In the genomic region with DNA sequence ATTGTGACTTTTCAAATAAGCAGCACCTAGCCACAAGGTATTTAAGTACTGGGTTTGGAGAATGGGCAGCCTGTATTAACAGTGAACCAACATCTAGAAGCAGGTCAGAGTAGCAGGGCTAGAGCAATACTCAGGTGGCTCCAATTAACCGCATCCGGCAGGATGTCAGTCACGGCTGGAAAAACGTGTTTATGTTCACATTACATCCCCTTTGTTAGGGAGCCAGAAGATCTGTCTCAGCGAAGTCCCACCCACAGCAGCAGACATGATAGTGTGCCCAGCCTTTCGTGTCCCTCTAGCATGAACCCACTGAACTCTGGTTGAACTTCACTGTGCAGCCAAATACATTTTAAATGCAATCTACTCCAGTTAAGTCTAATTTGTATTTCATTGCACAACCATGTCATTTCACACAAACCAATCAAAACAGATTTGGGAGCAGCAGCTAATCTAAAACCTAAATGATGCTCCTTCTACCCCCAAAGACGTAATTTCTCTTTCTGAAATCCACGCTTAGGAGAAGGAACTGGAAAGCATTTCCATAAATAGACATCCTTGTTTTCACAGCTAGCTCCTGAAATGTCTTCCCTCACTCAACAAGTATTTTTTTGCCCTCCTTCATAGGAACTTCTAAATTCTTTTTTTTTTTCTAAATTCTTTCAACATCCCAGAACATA, we compare ENCODE assay signal across 15 mouse cellular contexts.
DNase-seq lines count a peak whose midpoint lies in the region; ATAC-seq and TF ChIP-seq lines count a peak whose summit lies in the region.
"Had no signal": no experiment of that assay in that cellular context is flagged by ENCODE, and none has a peak within 500 bp of the region (broad histone marks: within the 10 kb centered on the region; RNA-seq: fewer than 3 reads in every experiment).

No protein-coding gene starts in this region.

- H3K4me2 ChIP-seq in kidney, embryonic 14.5 days (replicated peaks; ENCODE audit: low read depth, low read length) = no peak overlapping the region; the same call in 1 of the 2 replicates
- no peak overlapping the region for H3K4me2 ChIP-seq in embryonic facial prominence, embryonic 12.5 days (replicated peaks)
- no peak overlapping the region for H3K4me2 ChIP-seq in limb, embryonic 14.5 days (replicated peaks; ENCODE audit: low read depth, low read length, severe bottlenecking)
- H3K4me2 ChIP-seq in liver, postnatal 0 days (ENCODE audit: low read depth, low read length) = no peak overlapping the region
- H3K4me2 ChIP-seq: embryonic facial prominence, embryonic 15.5 days; hindbrain, embryonic 13.5 days had no signal

- no peak overlapping the region for H3K4me3 ChIP-seq in kidney, embryonic 14.5 days (ENCODE audit: low read length)
- no peak overlapping the region for H3K4me3 ChIP-seq in embryonic facial prominence, embryonic 12.5 days
- no peak overlapping the region for H3K4me3 ChIP-seq in limb, embryonic 14.5 days (replicated peaks; ENCODE audit: low read length)
- no peak overlapping the region for H3K4me3 ChIP-seq in liver, postnatal 0 days (ENCODE audit: low read depth, low read length)
- H3K4me3 ChIP-seq: embryonic facial prominence, embryonic 15.5 days; hindbrain, embryonic 13.5 days had no signal

- WGBS in kidney, embryonic 14.5 days = 27% methylated on average over 8 of the region's 8 CpGs
- 12% methylated on average over 8 of the region's 8 CpGs for WGBS in embryonic facial prominence, embryonic 12.5 days
- 10% methylated on average over 8 of the region's 8 CpGs for WGBS in limb, embryonic 14.5 days
- WGBS in liver, postnatal 0 days (ENCODE audit: insufficient replicate concordance) = 65% methylated on average over 8 of the region's 8 CpGs

- H3K27me3 ChIP-seq in kidney, embryonic 14.5 days (ENCODE audit: control insufficient read depth, insufficient read depth, low read length) = no peaks in the 10 kb centered on the region
- H3K27me3 ChIP-seq in embryonic facial prominence, embryonic 12.5 days = no peaks in the 10 kb centered on the region
- H3K27me3 ChIP-seq in limb, embryonic 14.5 days (ENCODE audit: control insufficient read depth, insufficient read depth, low read length) = no peaks in the 10 kb centered on the region
- no peaks in the 10 kb centered on the region for H3K27me3 ChIP-seq in liver, postnatal 0 days (ENCODE audit: insufficient read depth, low read length)
- H3K27me3 ChIP-seq: embryonic facial prominence, embryonic 15.5 days; hindbrain, embryonic 13.5 days had no signal

- no peaks in the 10 kb centered on the region for H3K9me3 ChIP-seq in kidney, embryonic 14.5 days (ENCODE audit: control insufficient read depth, low read length)
- no peaks in the 10 kb centered on the region for H3K9me3 ChIP-seq in embryonic facial prominence, embryonic 12.5 days
- no peaks in the 10 kb centered on the region for H3K9me3 ChIP-seq in limb, embryonic 14.5 days (ENCODE audit: control insufficient read depth, low read length)
- no peaks in the 10 kb centered on the region for H3K9me3 ChIP-seq in liver, postnatal 0 days (ENCODE audit: low read length)
- H3K9me3 ChIP-seq: embryonic facial prominence, embryonic 15.5 days; hindbrain, embryonic 13.5 days had no signal

- ATAC-seq in kidney, embryonic 14.5 days (ENCODE audit: low FRiP score, low TSS enrichment) = 0 out of 2 replicates have a peak, but pooled peaks have one; percentile 24
- ATAC-seq in embryonic facial prominence, embryonic 12.5 days (ENCODE audit: insufficient number of reproducible peaks, insufficient read depth, low FRiP score, low TSS enrichment) = peak; percentile 69; the same call in 1 of the 2 replicates
- no peak for ATAC-seq in limb, embryonic 14.5 days (ENCODE audit: low FRiP score, low read depth)
- no peak for ATAC-seq in liver, postnatal 0 days
- ATAC-seq: CD4-positive, CD25-positive, alpha-beta regulatory T cell, adult 4 months; Patski had no signal

- H3K4me1 ChIP-seq in kidney, embryonic 14.5 days (ENCODE audit: control insufficient read depth, insufficient read depth, low read length) = 0 out of 2 replicates have a peak, but pooled peaks cover 2% of the 10 kb centered on the region
- peaks cover 4% of the 10 kb centered on the region for H3K4me1 ChIP-seq in embryonic facial prominence, embryonic 12.5 days
- H3K4me1 ChIP-seq in limb, embryonic 14.5 days (ENCODE audit: control insufficient read depth, insufficient read depth, low read length) = 0 out of 2 replicates have a peak, but pooled peaks cover 6% of the 10 kb centered on the region
- H3K4me1 ChIP-seq in liver, postnatal 0 days (ENCODE audit: insufficient read depth) = no peaks in the 10 kb centered on the region
- H3K4me1 ChIP-seq: embryonic facial prominence, embryonic 15.5 days; hindbrain, embryonic 13.5 days had no signal

- DNase-seq in kidney, adult 9 months = no peak
- DNase-seq in embryo, embryonic 10 days (ENCODE audit: low spot score) = peak; percentile 87
- peak; percentile 49 for DNase-seq in limb, embryonic 14.5 days (ENCODE audit: low spot score)
- DNase-seq in cerebellum, adult 9-10 months = no peak
- no peak for DNase-seq in layer of hippocampus, adult 18-20 months (ENCODE audit: low spot score in 2 of 2)
- DNase-seq in liver, postnatal 0 days = no peak
- DNase-seq: adrenal gland, adult 2 months; right cerebral cortex, adult 18-20 months; thymus, postnatal 14 days had no signal

- H3K36me3 ChIP-seq in kidney, embryonic 14.5 days (ENCODE audit: control insufficient read depth, insufficient read depth, low read length) = no peaks in the 10 kb centered on the region
- H3K36me3 ChIP-seq in embryonic facial prominence, embryonic 12.5 days = no peaks in the 10 kb centered on the region
- H3K36me3 ChIP-seq in limb, embryonic 14.5 days (ENCODE audit: control insufficient read depth, insufficient read depth, low read length) = no peaks in the 10 kb centered on the region
- H3K36me3 ChIP-seq in liver, postnatal 0 days (replicated peaks; ENCODE audit: insufficient read depth, low read length) = no peaks in the 10 kb centered on the region
- H3K36me3 ChIP-seq: embryonic facial prominence, embryonic 15.5 days; hindbrain, embryonic 13.5 days had no signal

- TF ChIP-seq CTCF in liver, postnatal 0 days (IDR thresholded peaks at IDR 0.05; ENCODE audit: low read depth) = no peak

- no peak for TF ChIP-seq POLR2A in limb, embryonic 14.5 days (IDR thresholded peaks at IDR 0.05; ENCODE audit: borderline replicate concordance, extremely low read depth, insufficient read depth, insufficient read length)

- no peak overlapping the region for H3K27ac ChIP-seq in kidney, embryonic 14.5 days (ENCODE audit: low read depth, low read length)
- no peak overlapping the region for H3K27ac ChIP-seq in embryonic facial prominence, embryonic 12.5 days
- no peak overlapping the region for H3K27ac ChIP-seq in limb, embryonic 14.5 days (replicated peaks; ENCODE audit: low read depth, low read length)
- H3K27ac ChIP-seq in liver, postnatal 0 days (ENCODE audit: low read depth) = no peak overlapping the region
- H3K27ac ChIP-seq: embryonic facial prominence, embryonic 15.5 days; hindbrain, embryonic 13.5 days had no signal

- H3K9ac ChIP-seq in kidney, embryonic 14.5 days (ENCODE audit: low read depth, low read length) = no peak overlapping the region
- no peak overlapping the region for H3K9ac ChIP-seq in embryonic facial prominence, embryonic 12.5 days
- no peak overlapping the region for H3K9ac ChIP-seq in limb, embryonic 14.5 days (ENCODE audit: low read depth, low read length, severe bottlenecking)
- no peak overlapping the region for H3K9ac ChIP-seq in liver, postnatal 0 days (replicated peaks)
- H3K9ac ChIP-seq: embryonic facial prominence, embryonic 15.5 days; hindbrain, embryonic 13.5 days had no signal

- no peak for TF ChIP-seq EP300 in liver, postnatal 0 days (IDR thresholded peaks at IDR 0.05; ENCODE audit: low read depth)

Comparison
In these comparisons a context has a peak if more than half of its experiments do, and no peak if none do; other contexts are left out.
1. ATAC-seq: peak in kidney, embryonic 14.5 days (single experiment) and embryonic facial prominence, embryonic 12.5 days (single experiment); none in limb, embryonic 14.5 days (single experiment) and liver, postnatal 0 days (single experiment).
2. DNase-seq: peak in embryo, embryonic 10 days (single experiment) and limb, embryonic 14.5 days (single experiment); none in kidney, adult 9 months (single experiment), cerebellum, adult 9-10 months (single experiment), layer of hippocampus, adult 18-20 months (0 of 2) and liver, postnatal 0 days (single experiment).